Mouse (Mus musculus): Measurements from ENCODE around the gene Vamp1. TPM values are rescaled to one million over a fixed set of nuclear protein-coding genes. Genes with fewer than 3 reads are reported as not detected.

The Vamp1 gene
- total and polyA plus RNA-seq, 3 experiments = 1.9 to 4.6 (median 3.1) TPM

DNA sequence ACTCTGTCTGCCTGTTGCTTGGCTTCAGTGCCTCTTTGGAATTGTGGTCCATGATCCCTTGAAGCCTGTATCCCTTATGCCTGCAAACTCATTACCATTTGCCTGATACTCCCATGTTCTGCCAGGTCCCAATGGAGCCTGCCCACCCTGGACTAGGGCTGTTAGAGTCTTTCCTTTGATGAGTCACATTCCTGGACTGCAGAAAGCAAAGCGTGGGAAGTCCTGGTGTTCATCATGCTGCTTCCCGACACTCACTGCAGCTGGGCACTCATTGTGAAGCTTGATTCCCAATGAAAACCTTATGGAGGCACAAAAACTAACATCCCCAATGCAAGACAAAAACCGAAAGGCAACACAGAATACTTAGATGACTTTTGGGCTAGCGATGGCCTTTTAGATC lies 76.0 kb downstream of the Vamp1 start:
- Histone ChIP-seq H3K79me2 (replicated peaks; ENCODE audit: control insufficient read depth, extremely low read depth, insufficient read depth, poor library complexity, severe bottlenecking) (no peaks in the 10 kb centered on the region), H3K4me3 (replicated peaks in 1 of 3; ENCODE audit: low read depth in 2 of 3, low read length in 2 of 3, poor library complexity in 1 of 3) (no peak overlapping the region), H3K27ac (ENCODE audit: insufficient read depth, low read depth) (no peak overlapping the region), H3K27me3 (replicated peaks) (peaks cover 93% of the 10 kb centered on the region), H3K9ac (ENCODE audit: insufficient read depth, low read depth) (no peak overlapping the region), H3K36me3 (replicated peaks in 1 of 2; ENCODE audit: control insufficient read depth in 1 of 2, insufficient read depth in 1 of 2, low read length in 1 of 2) (no peaks in the 10 kb centered on the region), H3K4me2 (ENCODE audit: insufficient read depth, low read depth, poor library complexity, severe bottlenecking) (no peak overlapping the region), H3K4me1 (ENCODE audit: control insufficient read depth in 1 of 2, insufficient read depth in 2 of 2) (no peaks in the 10 kb centered on the region), H3K9me3 (replicated peaks; ENCODE audit: low read length) (peaks cover 17% of the 10 kb centered on the region)
- dilution Hi-C loops (cut with MboI; ENCODE audit: extremely low pct_ligation_motif_present, extremely low pct_unique_long_range_greater_than_20kb, low sequenced_read_pairs) (no loop called here), in situ Hi-C loops (cut with MboI; ENCODE audit: low pct_ligation_motif_present, low pct_unique_long_range_greater_than_20kb, low sequenced_read_pairs) (no loop called here)
- DNase-seq (ENCODE audit: extremely low read depth) = no peak
- no peak for TF ChIP-seq USF1 (IDR thresholded peaks at IDR 0.05; ENCODE audit: low read depth, low read length)
- TF ChIP-seq RAD21 (IDR thresholded peaks at IDR 0.05; ENCODE audit: low read depth, low read length) = no peak
- TF ChIP-seq MAFK (IDR thresholded peaks at IDR 0.05; ENCODE audit: insufficient replicate concordance, low read length) = no peak
- TF ChIP-seq TBP (conservative IDR thresholded peaks at IDR 0.05; ENCODE audit: low read depth, low read length) = no peak
- no peak for TF ChIP-seq JUND (conservative IDR thresholded peaks at IDR 0.05; ENCODE audit: low read depth, low read length)
- TF ChIP-seq MEF2A (IDR thresholded peaks at IDR 0.05; ENCODE audit: borderline replicate concordance, low read depth, low read length) = no peak
- TF ChIP-seq POLR2A (IDR thresholded peaks at IDR 0.05; ENCODE audit: low read depth, low read length) = no peak
- TF ChIP-seq SIN3A (IDR thresholded peaks at IDR 0.05; ENCODE audit: low read length) = no peak
- no peak for TF ChIP-seq GABPA (IDR thresholded peaks at IDR 0.05; ENCODE audit: insufficient replicate concordance, low read depth, low read length)
- no peak for TF ChIP-seq E2F4 (IDR thresholded peaks at IDR 0.05; ENCODE audit: insufficient replicate concordance, low read depth, low read length)
- no peak for TF ChIP-seq USF2 (conservative IDR thresholded peaks at IDR 0.05; ENCODE audit: low read depth, low read length)
- TF ChIP-seq NRF1 (IDR thresholded peaks at IDR 0.05; ENCODE audit: low read depth, low read length) = no peak
- TF ChIP-seq MAX (IDR thresholded peaks at IDR 0.05; ENCODE audit: low read length) = no peak
- no peak for TF ChIP-seq CHD2 (IDR thresholded peaks at IDR 0.05; ENCODE audit: low read length)

DNA sequence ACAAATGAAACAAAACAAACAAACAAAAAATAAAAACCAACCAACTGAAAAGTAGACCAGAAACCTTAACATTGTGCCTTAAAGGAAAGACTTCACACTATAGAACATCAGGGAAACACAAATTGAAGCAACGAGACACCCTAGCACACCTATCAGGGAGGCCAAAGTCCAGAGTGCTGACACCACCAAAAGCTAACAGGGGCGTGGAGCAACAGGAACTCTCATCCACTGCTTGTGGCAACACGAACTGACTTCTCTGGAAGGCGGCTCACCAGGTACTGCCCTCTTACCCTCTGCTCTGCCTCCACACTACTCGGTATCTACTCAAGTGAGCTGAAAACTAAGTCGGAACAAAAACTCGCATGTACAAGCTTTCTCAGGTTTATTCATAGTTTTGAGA lies 76.9 kb downstream of the Vamp1 start:
- Histone ChIP-seq H3K36me3 (replicated peaks in 1 of 2; ENCODE audit: control insufficient read depth in 1 of 2, insufficient read depth in 1 of 2, low read length in 1 of 2) (no peaks in the 10 kb centered on the region), H3K4me1 (ENCODE audit: control insufficient read depth in 1 of 2, insufficient read depth in 2 of 2) (no peaks in the 10 kb centered on the region)

More for the DNA sequence above, 76.9 kb downstream of the Vamp1 start:
- Histone ChIP-seq H3K9me3 (replicated peaks; ENCODE audit: low read length) (peaks cover 17% of the 10 kb centered on the region), H3K27ac (ENCODE audit: insufficient read depth, low read depth) (no peak overlapping the region), H3K9ac (ENCODE audit: insufficient read depth, low read depth) (no peak overlapping the region), H3K4me2 (ENCODE audit: insufficient read depth, low read depth, poor library complexity, severe bottlenecking) (no peak overlapping the region), H3K27me3 (replicated peaks) (peaks cover 95% of the 10 kb centered on the region), H3K79me2 (replicated peaks; ENCODE audit: control insufficient read depth, extremely low read depth, insufficient read depth, poor library complexity, severe bottlenecking) (no peaks in the 10 kb centered on the region), H3K4me3 (replicated peaks in 1 of 3; ENCODE audit: low read depth in 2 of 3, low read length in 2 of 3, poor library complexity in 1 of 3) (no peak overlapping the region)
- in situ Hi-C loops (cut with MboI; ENCODE audit: low pct_ligation_motif_present, low pct_unique_long_range_greater_than_20kb, low sequenced_read_pairs) (no loop called here), dilution Hi-C loops (cut with MboI; ENCODE audit: extremely low pct_ligation_motif_present, extremely low pct_unique_long_range_greater_than_20kb, low sequenced_read_pairs) (no loop called here)
- no peak for TF ChIP-seq EP300 (IDR thresholded peaks at IDR 0.05; ENCODE audit: low read length)
- TF ChIP-seq MYC (IDR thresholded peaks at IDR 0.05; ENCODE audit: low read depth, low read length) = no peak
- TF ChIP-seq MAZ (IDR thresholded peaks at IDR 0.05; ENCODE audit: low read depth, low read length) = no peak
- no peak for TF ChIP-seq CHD1 (IDR thresholded peaks at IDR 0.05; ENCODE audit: low read depth, low read length)
- TF ChIP-seq JUND (conservative IDR thresholded peaks at IDR 0.05; ENCODE audit: low read depth, low read length) = no peak
- no peak for TF ChIP-seq USF2 (conservative IDR thresholded peaks at IDR 0.05; ENCODE audit: low read depth, low read length)
- TF ChIP-seq TCF12 (IDR thresholded peaks at IDR 0.05; ENCODE audit: low read depth, low read length) = no peak
- no peak for TF ChIP-seq ZNF384 (IDR thresholded peaks at IDR 0.05; ENCODE audit: low read depth, low read length)
- no peak for TF ChIP-seq RCOR1 (conservative IDR thresholded peaks at IDR 0.05; ENCODE audit: low read depth, low read length)
- no peak for TF ChIP-seq MXI1 (IDR thresholded peaks at IDR 0.05; ENCODE audit: low read depth, low read length)
- TF ChIP-seq GABPA (IDR thresholded peaks at IDR 0.05; ENCODE audit: insufficient replicate concordance, low read depth, low read length) = no peak
- TF ChIP-seq TBP (conservative IDR thresholded peaks at IDR 0.05; ENCODE audit: low read depth, low read length) = no peak
- no peak for TF ChIP-seq POLR2A (IDR thresholded peaks at IDR 0.05; ENCODE audit: low read depth, low read length)
- TF ChIP-seq ETS1 (conservative IDR thresholded peaks at IDR 0.05; ENCODE audit: low read depth, low read length) = no peak
- no peak for TF ChIP-seq ZC3H11A (IDR thresholded peaks at IDR 0.05; ENCODE audit: low read depth, low read length)
- DNase-seq (ENCODE audit: extremely low read depth) = no peak

Data from CH12.LX (cell line).